24 mouse cellular contexts compared by ENCODE assay signal in the genomic region with DNA sequence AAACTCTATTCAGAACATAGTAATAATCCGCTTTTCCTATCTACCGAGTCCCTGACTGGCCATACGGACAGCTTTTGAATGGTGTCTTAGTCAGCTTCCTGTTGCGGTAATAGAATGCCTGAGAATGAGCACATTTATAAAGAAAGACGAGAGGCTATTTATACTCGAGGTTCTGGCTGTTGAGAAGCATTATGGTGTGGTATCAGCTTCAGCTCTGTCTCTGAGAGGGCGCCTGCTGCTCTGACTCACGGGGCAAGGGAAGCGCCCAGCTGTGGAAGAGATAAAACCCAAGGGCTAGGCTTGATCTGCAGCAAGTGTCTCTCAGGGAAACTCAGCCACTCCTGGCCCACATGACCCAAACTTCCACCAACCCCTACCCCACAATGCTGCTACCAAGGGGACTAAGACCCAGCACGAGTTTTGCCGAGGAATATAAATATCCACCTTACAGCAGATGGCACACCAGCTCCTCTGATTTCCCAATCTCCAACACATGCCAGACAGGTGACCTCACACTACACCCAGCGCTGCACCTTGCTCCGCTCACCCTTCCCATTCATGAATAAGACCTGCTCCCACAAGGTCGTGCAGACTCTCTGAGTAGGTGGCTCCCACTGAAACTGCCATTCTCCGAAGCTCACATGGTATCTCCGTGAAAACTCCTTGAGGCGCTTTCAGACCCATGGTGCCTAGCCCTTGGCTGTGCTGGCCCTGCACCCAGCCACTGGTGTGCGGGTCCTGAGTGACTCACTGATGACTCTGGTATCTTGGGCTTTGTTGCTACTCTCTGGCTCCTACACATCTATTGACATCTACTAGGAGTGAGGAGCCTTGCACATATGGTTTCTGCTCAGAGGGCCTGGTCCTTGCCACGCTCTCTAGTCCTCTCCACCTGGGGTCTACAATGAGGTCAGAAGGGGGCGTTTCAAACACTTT. TPM values are rescaled to one million over a fixed set of nuclear protein-coding genes. Genes with fewer than 3 reads are reported as not detected.
A peak's percentile ranks its signal among the peaks of the same experiment; 100 is the strongest.
DNase-seq lines count a peak whose midpoint lies in the region; ATAC-seq and TF ChIP-seq lines count a peak whose summit lies in the region.
"Had no signal": no experiment of that assay in that cellular context is flagged by ENCODE, and none has a peak within 500 bp of the region (broad histone marks: within the 10 kb centered on the region; RNA-seq: fewer than 3 reads in every experiment).

No protein-coding gene starts in this region.

- TF ChIP-seq POLR2A in MEL (IDR thresholded peaks at IDR 0.05; ENCODE audit: control insufficient read depth in 1 of 2, insufficient read depth in 1 of 2, low read depth in 1 of 2, low read length in 2 of 2, poor library complexity in 1 of 2): no peak
- TF ChIP-seq POLR2A in myocyte (IDR thresholded peaks at IDR 0.05; ENCODE audit: insufficient read length, low read depth): no peak

- H3K27me3 ChIP-seq in heart, postnatal 0 days (ENCODE audit: control insufficient read depth, insufficient read depth, low read length): no peaks in the 10 kb centered on the region
- no peaks in the 10 kb centered on the region for H3K27me3 ChIP-seq in MEL (ENCODE audit: control insufficient read depth in 1 of 2, insufficient read depth in 2 of 2, low read length in 2 of 2)
- no peaks in the 10 kb centered on the region for H3K27me3 ChIP-seq in myocyte (ENCODE audit: control insufficient read depth, insufficient read depth, insufficient read length)
- H3K27me3 ChIP-seq: limb, embryonic 13.5 days; liver, embryonic 13.5 days had no signal

- WGBS in heart, postnatal 0 days: 40% methylated on average over 20 of the region's 20 CpGs

- no peak overlapping the region for H3K4me2 ChIP-seq in heart, postnatal 0 days (ENCODE audit: low read depth, low read length)
- H3K4me2 ChIP-seq in myocyte (ENCODE audit: low read depth): peak overlapping the region; percentile 54
- H3K4me2 ChIP-seq: limb, embryonic 13.5 days; liver, embryonic 13.5 days had no signal

- H3ac ChIP-seq in myocyte (ENCODE audit: control insufficient read depth, insufficient read length): no peak overlapping the region

- H3K4me1 ChIP-seq in heart, postnatal 0 days (ENCODE audit: control insufficient read depth, insufficient read depth): peaks cover 2% of the 10 kb centered on the region; the same call in 1 of the 2 replicates
- no peaks in the 10 kb centered on the region for H3K4me1 ChIP-seq in MEL (ENCODE audit: control insufficient read depth in 1 of 2, insufficient read depth in 2 of 2, low read length in 2 of 2)
- H3K4me1 ChIP-seq: liver, embryonic 13.5 days had no signal

- peak; percentile 12 for DNase-seq in heart, postnatal 0 days (ENCODE audit: low spot score)
- no peak for DNase-seq in heart, postnatal 10 days
- DNase-seq in 3T3-L1 (ENCODE audit: low read depth, low spot score) (peak; percentile 52), MEL (ENCODE audit: low read depth, low spot score) (peak; percentile 41), adipocyte (ENCODE audit: low spot score) (no peak)
- no peak for DNase-seq in retina, embryonic 14.5 days (ENCODE audit: low spot score)
- DNase-seq: adrenal gland, postnatal 10 days; cerebellum, adult 11 months; cerebellum, postnatal 14 days; embryo, embryonic 11 days; gastrocnemius, postnatal 14 days; heart, adult 2 months; heart, postnatal 36 days; kidney, adult 18-20 months; liver, embryonic 13.5 days; lung, postnatal 14 days; thymus, postnatal 14 days had no signal

- no peak for TF ChIP-seq EP300 in heart, postnatal 0 days (IDR thresholded peaks at IDR 0.05; ENCODE audit: low read depth)
- no peak for TF ChIP-seq EP300 in MEL (IDR thresholded peaks at IDR 0.05; ENCODE audit: low read depth in 1 of 2, low read length in 2 of 2)

- H3K9ac ChIP-seq in heart, postnatal 0 days (replicated peaks; ENCODE audit: low read depth, low read length): no peak overlapping the region
- no peak overlapping the region for H3K9ac ChIP-seq in MEL (ENCODE audit: control insufficient read depth, low read depth, low read length, poor library complexity, severe bottlenecking)
- H3K9ac ChIP-seq: limb, embryonic 13.5 days; liver, embryonic 13.5 days had no signal

- intact Hi-C loops in heart, postnatal 10 days (cut with DNase I): no loop called here

- TF ChIP-seq CTCF in heart, postnatal 0 days (IDR thresholded peaks at IDR 0.05; ENCODE audit: low read depth): no peak
- no peak for TF ChIP-seq CTCF in MEL (IDR thresholded peaks at IDR 0.05 in 2 of 3, conservative IDR thresholded peaks at IDR 0.05 in 1 of 3; ENCODE audit: control insufficient read depth in 1 of 3, insufficient read depth in 1 of 3, low read depth in 2 of 3, low read length in 3 of 3, poor library complexity in 1 of 3, severe bottlenecking in 1 of 3)

- H3K9me3 ChIP-seq in heart, postnatal 0 days (replicated peaks; ENCODE audit: control insufficient read depth, low read length): no peaks in the 10 kb centered on the region
- no peaks in the 10 kb centered on the region; the same call in 1 of the 2 replicates for H3K9me3 ChIP-seq in MEL (replicated peaks; ENCODE audit: insufficient read depth, low read length)
- H3K9me3 ChIP-seq: limb, embryonic 13.5 days; liver, embryonic 13.5 days had no signal

- peak; percentile 68; the same call in 1 of the 2 replicates for ATAC-seq in heart, postnatal 0 days (ENCODE audit: insufficient read depth, low read depth)
- ATAC-seq: hindbrain, embryonic 16.5 days had no signal

- no peaks in the 10 kb centered on the region for H3K36me3 ChIP-seq in heart, postnatal 0 days (replicated peaks; ENCODE audit: control insufficient read depth, insufficient read depth, low read length)
- no peaks in the 10 kb centered on the region for H3K36me3 ChIP-seq in MEL (ENCODE audit: control insufficient read depth in 1 of 2, insufficient read depth in 2 of 2, low read length in 2 of 2)
- H3K36me3 ChIP-seq in myocyte (ENCODE audit: control insufficient read depth, insufficient read depth): no peaks in the 10 kb centered on the region
- H3K36me3 ChIP-seq: forebrain, embryonic 10.5 days; limb, embryonic 13.5 days; liver, embryonic 13.5 days had no signal

- no peak for TF ChIP-seq RAD21 in MEL (IDR thresholded peaks at IDR 0.05; ENCODE audit: low read depth, low read length)

- no peak overlapping the region for H3K4me3 ChIP-seq in heart, postnatal 0 days (ENCODE audit: low read depth, low read length)
- no peak overlapping the region for H3K4me3 ChIP-seq in MEL (ENCODE audit: control insufficient read depth in 1 of 2, insufficient read depth in 1 of 2, low read depth in 2 of 2, low read length in 2 of 2)
- H3K4me3 ChIP-seq in myocyte: no peak overlapping the region
- H3K4me3 ChIP-seq: forebrain, embryonic 10.5 days; heart, adult 2 months; limb, embryonic 13.5 days; liver, embryonic 13.5 days had no signal

- H3K27ac ChIP-seq in heart, postnatal 0 days (ENCODE audit: low read depth): no peak overlapping the region
- no peak overlapping the region for H3K27ac ChIP-seq in MEL (ENCODE audit: control insufficient read depth, low read depth, low read length)
- H3K27ac ChIP-seq: forebrain, embryonic 10.5 days; heart, adult 2 months; kidney, postnatal 0 days; limb, embryonic 13.5 days; liver, embryonic 13.5 days had no signal

- H3K79me2 ChIP-seq in MEL (ENCODE audit: control insufficient read depth, insufficient read depth, low read length, poor library complexity) (no peaks in the 10 kb centered on the region), myocyte (ENCODE audit: control insufficient read depth, insufficient read depth) (no peaks in the 10 kb centered on the region)

TF ChIP-seq in MEL, 35 proteins besides CTCF, POLR2A, EP300 and RAD21 (continues in another document):
- no peak for TF ChIP-seq ZC3H11A (IDR thresholded peaks at IDR 0.05; ENCODE audit: low read depth, low read length)
- TF ChIP-seq UBTF (IDR thresholded peaks at IDR 0.05; ENCODE audit: borderline replicate concordance, insufficient read depth, low read depth, low read length): no peak
- no peak for TF ChIP-seq MYC (IDR thresholded peaks at IDR 0.05; ENCODE audit: low read depth, low read length)
- no peak for TF ChIP-seq POLR2AphosphoS2 (IDR thresholded peaks at IDR 0.05; ENCODE audit: low read length)
- TF ChIP-seq MEF2A (IDR thresholded peaks at IDR 0.05; ENCODE audit: extremely low read depth, insufficient replicate concordance, low read depth, low read length, poor library complexity, severe bottlenecking): no peak
- no peak for TF ChIP-seq NRF1 (IDR thresholded peaks at IDR 0.05; ENCODE audit: insufficient read depth, low read depth, low read length, poor library complexity, severe bottlenecking)
- TF ChIP-seq ELF1 (IDR thresholded peaks at IDR 0.05; ENCODE audit: low read depth, low read length): no peak
- TF ChIP-seq USF1 (IDR thresholded peaks at IDR 0.05; ENCODE audit: low read depth, low read length): no peak
- no peak for TF ChIP-seq MXI1 (IDR thresholded peaks at IDR 0.05; ENCODE audit: low read depth, low read length)
- TF ChIP-seq KAT2A (conservative IDR thresholded peaks at IDR 0.05; ENCODE audit: low read depth, low read length): no peak
- no peak for TF ChIP-seq ETS1 (IDR thresholded peaks at IDR 0.05; ENCODE audit: low read depth, low read length)

TF ChIP-seq in myocyte, 11 proteins besides CTCF, POLR2A, EP300 and RAD21:
- TF ChIP-seq USF1 (IDR thresholded peaks at IDR 0.05; ENCODE audit: low read depth): peak; percentile 56
- no peak for TF ChIP-seq SRF (IDR thresholded peaks at IDR 0.05; ENCODE audit: control insufficient read depth, insufficient read length, low read depth)
- no peak for TF ChIP-seq POLR2AphosphoS2 (IDR thresholded peaks at IDR 0.05; ENCODE audit: insufficient read length, low read depth)
- peak in 2 of 3 experiments; percentile 29 to 50 for TF ChIP-seq MYOD1 (IDR thresholded peaks at IDR 0.05; ENCODE audit: control insufficient read depth in 1 of 3, insufficient read length in 2 of 3, low read depth in 2 of 3)
- peak in 2 of 3 experiments; percentile 2 to 68 for TF ChIP-seq MYOG (IDR thresholded peaks at IDR 0.05; ENCODE audit: control insufficient read depth in 1 of 3, insufficient read depth in 1 of 3, insufficient read length in 2 of 3, low read depth in 2 of 3)
- no peak for TF ChIP-seq MAX (IDR thresholded peaks at IDR 0.05; ENCODE audit: low read depth)
- TF ChIP-seq CEBPB (IDR thresholded peaks at IDR 0.05; ENCODE audit: insufficient read depth, poor library complexity, severe bottlenecking): peak; percentile 51
- no peak for TF ChIP-seq REST (IDR thresholded peaks at IDR 0.05; ENCODE audit: insufficient read depth, insufficient read length)
- TF ChIP-seq TCF3 (IDR thresholded peaks at IDR 0.05; ENCODE audit: insufficient read length, low read depth): no peak
TF ChIP-seq in myocyte: peak in this region for 4.

RNA-seq across cellular contexts. Expression of gene Wdr95, which starts 20.1 kb away (rescaled TPM):
- not detected in 2 replicates for total RNA-seq in heart, postnatal 0 days (2014; rRNA removed; ENCODE audit: low replicate concordance)
- 0.19 TPM in 1 of 2 replicates, not detected in the other for polyA plus RNA-seq in heart, postnatal 0 days (2015; fragmentation: Nextera tagmentation; extraction: Ambion mirVana)
- total RNA-seq in heart, postnatal 10 days (2021): not detected
- total RNA-seq in MEL (2012; rRNA removed): not detected in 2 replicates
- polyA plus RNA-seq in MEL (2012; ENCODE audit: insufficient read depth in 1 of 2, insufficient read length in 2 of 2, low read depth in 1 of 2, low replicate concordance in 2 of 2, missing spikeins in 1 of 2): not detected
- 0.07 TPM for polyA plus RNA-seq in myocyte (2012; fragmentation: generic; extraction: Trizol)
- total RNA-seq: CH12.LX; gastrocnemius, postnatal 14 days; heart, adult 2 months; heart, postnatal 36 days; megakaryocyte-erythroid progenitor cell, adult 5-6 weeks had no signal
- polyA plus RNA-seq: forebrain, embryonic 10.5 days; liver, embryonic 13.5 days had no signal

Comparison
In these comparisons a context has a peak if more than half of its experiments do, and no peak if none do; other contexts are left out.
1. DNase-seq: peak in heart, postnatal 0 days (single experiment), 3T3-L1 (single experiment) and MEL (single experiment); none in heart, postnatal 10 days (0 of 2), adipocyte (single experiment) and retina, embryonic 14.5 days (single experiment).